Mouse (Mus musculus) ES-Bruce4 (cell line): Measurements from ENCODE around the gene Mme.
A peak's percentile ranks its signal among the peaks of the same experiment; 100 is the strongest.

Source experiments
- EP300 ChIP-seq: IDR thresholded peaks from 2 replicates; pipeline ENCODE4 v1.6.1; 2011; ENCODE audit warnings: low read depth, low read length; ENCODE audit not compliant: insufficient read depth
- POLR2A ChIP-seq: IDR thresholded peaks from one replicate; pipeline ENCODE4 v1.8.1; 2011; ENCODE audit warnings: low read length; ENCODE audit not compliant: insufficient read depth

DNA sequence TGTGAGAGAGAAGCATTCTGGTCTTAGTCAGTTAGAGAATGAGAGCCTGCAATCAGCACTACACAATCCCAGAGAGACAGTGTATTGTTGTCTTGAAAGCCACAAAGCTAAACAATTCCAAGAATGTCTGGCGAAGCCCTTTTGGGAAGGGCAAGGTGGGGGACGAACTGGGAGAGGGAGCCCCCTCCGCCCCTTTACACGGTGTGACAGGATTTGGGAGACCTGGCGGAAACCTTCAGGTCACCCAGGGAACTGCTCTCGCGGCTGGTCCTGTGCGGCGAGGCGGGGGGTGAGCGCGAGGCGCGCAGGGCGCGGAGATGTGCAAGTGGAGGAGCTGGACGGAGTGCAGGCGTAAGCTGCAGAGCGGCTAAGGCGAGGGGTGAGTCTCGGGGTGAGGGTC is 53.9 kb downstream of the Mme start:
- no peak for TF ChIP-seq POLR2A
- peak; percentile 73; the same call in 1 of the 2 replicates for TF ChIP-seq EP300
